Mouse (Mus musculus) forebrain, embryonic 14.5 days (tissue): Measurements from ENCODE around the gene E2f1. TPM values are rescaled to one million over a fixed set of nuclear protein-coding genes. Genes with fewer than 3 reads are reported as not detected.

ENCODE experiments used
- ATAC-seq: fragments of 200-750 bp; cut with Nextera tagmentation; 2 replicates; pipeline ENCODE4 v1.8.0; 2017; ENCODE audit warnings: mild to moderate bottlenecking, moderate library complexity
- DNase-seq: peaks from one replicate; pipeline ENCODE4 v3.0.0-alpha.2; 2015; ENCODE audit warnings: low spot score
- H3K27ac ChIP-seq: fragments of 300-500 bp; sonication (generic); 2 replicates; pipeline ENCODE4 v1.5.1; 2014; ENCODE audit warnings: low read depth, mild to moderate bottlenecking, control low read depth, low read length, moderate library complexity
- H3K27me3 ChIP-seq: fragments of 300-500 bp; sonication (generic); replicated peaks from 2 replicates; pipeline ENCODE4 v1.6.1; 2014; ENCODE audit warnings: low read length, control low read depth, mixed read lengths; ENCODE audit not compliant: control insufficient read depth, insufficient read depth
- H3K36me3 ChIP-seq: fragments of 300-500 bp; sonication (generic); 2 replicates; pipeline ENCODE4 v1.6.1; 2014; ENCODE audit warnings: low read length, control low read depth; ENCODE audit not compliant: control insufficient read depth, insufficient read depth
- H3K4me1 ChIP-seq: fragments of 300-500 bp; sonication (generic); 2 replicates; pipeline ENCODE4 v1.6.1; 2014; ENCODE audit warnings: antibody characterized with exemption, low read length, control low read depth; ENCODE audit not compliant: control insufficient read depth, insufficient read depth
- H3K4me2 ChIP-seq: fragments of 300-500 bp; sonication (generic); 2 replicates; pipeline ENCODE4 v1.6.1; 2014; ENCODE audit warnings: mild to moderate bottlenecking, control low read depth, low read length
- H3K4me3 ChIP-seq: fragments of 300-500 bp; sonication (generic); 2 replicates; pipeline ENCODE4 v1.5.1; 2014; ENCODE audit warnings: low read depth, low read length, control low read depth
- H3K9ac ChIP-seq: fragments of 300-500 bp; sonication (generic); 2 replicates; pipeline ENCODE4 v1.6.1; 2014; ENCODE audit warnings: mild to moderate bottlenecking, low read length, control low read depth, moderate library complexity
- H3K9me3 ChIP-seq: fragments of 300-500 bp; sonication (generic); replicated peaks from 2 replicates; pipeline ENCODE4 v1.6.1; 2016; ENCODE audit warnings: low read length, control low read depth, mixed read lengths; ENCODE audit not compliant: control insufficient read depth
- WGBS: fragments of 180-500 bp; shearing (Covaris S2); extraction: QIAGEN DNeasy Blood & Tissue Kit; methylation state at CpG from one replicate; pipeline ENCODE4 v1.1.7; 2014; 5-methylcytosine and 5-hydroxymethylcytosine counted together
- polyA plus RNA-seq: library from polyadenylated mRNA; unstranded; fragments of >200 nt; fragmentation: Nextera tagmentation; extraction: Ambion mirVana; gene quantifications from 2 replicates; pipeline ENCODE4 v1.2.1, GENCODE M21; 2014

Gene E2f1
- polyA plus RNA-seq, 1 experiment from 2014 or later: 5.0 TPM

- no peak overlapping the region for H3K9ac ChIP-seq
- WGBS: 74% methylated on average over 5 of the region's 5 CpGs
- no peak for ATAC-seq
Measured at GRCm38 (mm10) chr2:154586405-154586804, 16.7 kb upstream of the E2f1 start.

GRCm38 (mm10) chr2:154584931-154585601, 15.4 kb upstream of the E2f1 start:
- Histone ChIP-seq H3K4me2 (no peak overlapping the region), H3K27ac (peak overlapping the region; percentile 81; the same call in 1 of the 2 replicates), H3K9ac (no peak overlapping the region), H3K4me3 (no peak overlapping the region), H3K9me3 (no peaks in the 10 kb centered on the region), H3K27me3 (no peaks in the 10 kb centered on the region), H3K36me3 (no peaks in the 10 kb centered on the region), H3K4me1 (peaks cover 22% of the 10 kb centered on the region)
- ATAC-seq (no peak), DNase-seq (no peak)
- WGBS: 48% methylated on average over 17 of the region's 17 CpGs

More at GRCm38 (mm10) chr2:154586405-154586804, 16.7 kb upstream of the E2f1 start:
- peaks cover 22% of the 10 kb centered on the region for H3K4me1 ChIP-seq
- no peaks in the 10 kb centered on the region for H3K36me3 ChIP-seq
- peak; percentile 54 for DNase-seq
- H3K4me2 ChIP-seq: no peak overlapping the region
- no peak overlapping the region for H3K27ac ChIP-seq
- H3K27me3 ChIP-seq: no peaks in the 10 kb centered on the region
- H3K9me3 ChIP-seq: no peaks in the 10 kb centered on the region
- H3K4me3 ChIP-seq: no peak overlapping the region

GRCm38 (mm10) chr2:154583906-154584872, 14.5 kb upstream of the E2f1 start:
- DNase-seq (peak; percentile 93), ATAC-seq (peak; percentile 97)
- Histone ChIP-seq H3K4me2 (no peak overlapping the region), H3K27ac (peak overlapping the region; percentile 81), H3K36me3 (no peaks in the 10 kb centered on the region), H3K9ac (no peak overlapping the region), H3K27me3 (no peaks in the 10 kb centered on the region), H3K9me3 (no peaks in the 10 kb centered on the region), H3K4me3 (no peak overlapping the region), H3K4me1 (peaks cover 22% of the 10 kb centered on the region)
- WGBS: 53% methylated on average over 15 of the region's 15 CpGs

GRCm38 (mm10) chr2:154581421-154581820, 11.7 kb upstream of the E2f1 start:
- no peak overlapping the region for H3K27ac ChIP-seq
- no peaks in the 10 kb centered on the region for H3K27me3 ChIP-seq
- H3K4me3 ChIP-seq: no peak overlapping the region
- H3K4me1 ChIP-seq: peaks cover 27% of the 10 kb centered on the region
- H3K36me3 ChIP-seq: no peaks in the 10 kb centered on the region
- no peak overlapping the region for H3K9ac ChIP-seq
- no peak overlapping the region for H3K4me2 ChIP-seq
- ATAC-seq (no peak), DNase-seq (no peak)
- 94% methylated on average over 1 of the region's 1 CpGs for WGBS
- H3K9me3 ChIP-seq: no peaks in the 10 kb centered on the region

- Histone ChIP-seq H3K4me2 (no peak overlapping the region), H3K27me3 (no peaks in the 10 kb centered on the region), H3K36me3 (no peaks in the 10 kb centered on the region), H3K9me3 (no peaks in the 10 kb centered on the region), H3K4me3 (no peak overlapping the region), H3K9ac (no peak overlapping the region), H3K4me1 (peaks cover 24% of the 10 kb centered on the region), H3K27ac (no peak overlapping the region)
- no peak for ATAC-seq
- DNase-seq: no peak
- 83% methylated on average over 8 of the region's 8 CpGs for WGBS
Measured at GRCm38 (mm10) chr2:154580586-154580985, 10.9 kb upstream of the E2f1 start.

DNA sequence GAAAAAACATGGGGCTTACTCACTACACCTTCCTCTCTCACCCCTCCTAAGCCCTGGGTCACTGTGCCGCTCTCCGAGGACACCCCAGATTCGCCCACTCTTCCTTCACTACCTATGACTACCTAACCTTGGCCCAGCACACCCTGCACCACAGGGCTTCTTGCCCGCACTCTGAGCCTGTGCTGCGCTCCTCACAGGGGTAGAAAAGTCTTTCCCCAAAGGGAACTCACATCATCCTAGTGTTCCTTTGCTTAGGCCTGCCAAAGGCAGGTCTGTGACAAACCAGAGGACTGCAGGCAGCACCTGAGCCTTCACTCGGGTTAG, 8.0 kb upstream of the E2f1 start:
- no peaks in the 10 kb centered on the region for H3K27me3 ChIP-seq
- no peak overlapping the region for H3K9ac ChIP-seq
- 0 out of 2 replicates have a peak, but pooled peaks cover 5% of the 10 kb centered on the region for H3K4me1 ChIP-seq
- no peaks in the 10 kb centered on the region for H3K36me3 ChIP-seq
- H3K4me3 ChIP-seq: no peak overlapping the region
- no peak overlapping the region for H3K4me2 ChIP-seq
- no peaks in the 10 kb centered on the region for H3K9me3 ChIP-seq
- DNase-seq: no peak
- no peak for ATAC-seq
- peak overlapping the region; percentile 35; the same call in 1 of the 2 replicates for H3K27ac ChIP-seq
- WGBS: 72% methylated on average over 6 of the region's 6 CpGs

DNA sequence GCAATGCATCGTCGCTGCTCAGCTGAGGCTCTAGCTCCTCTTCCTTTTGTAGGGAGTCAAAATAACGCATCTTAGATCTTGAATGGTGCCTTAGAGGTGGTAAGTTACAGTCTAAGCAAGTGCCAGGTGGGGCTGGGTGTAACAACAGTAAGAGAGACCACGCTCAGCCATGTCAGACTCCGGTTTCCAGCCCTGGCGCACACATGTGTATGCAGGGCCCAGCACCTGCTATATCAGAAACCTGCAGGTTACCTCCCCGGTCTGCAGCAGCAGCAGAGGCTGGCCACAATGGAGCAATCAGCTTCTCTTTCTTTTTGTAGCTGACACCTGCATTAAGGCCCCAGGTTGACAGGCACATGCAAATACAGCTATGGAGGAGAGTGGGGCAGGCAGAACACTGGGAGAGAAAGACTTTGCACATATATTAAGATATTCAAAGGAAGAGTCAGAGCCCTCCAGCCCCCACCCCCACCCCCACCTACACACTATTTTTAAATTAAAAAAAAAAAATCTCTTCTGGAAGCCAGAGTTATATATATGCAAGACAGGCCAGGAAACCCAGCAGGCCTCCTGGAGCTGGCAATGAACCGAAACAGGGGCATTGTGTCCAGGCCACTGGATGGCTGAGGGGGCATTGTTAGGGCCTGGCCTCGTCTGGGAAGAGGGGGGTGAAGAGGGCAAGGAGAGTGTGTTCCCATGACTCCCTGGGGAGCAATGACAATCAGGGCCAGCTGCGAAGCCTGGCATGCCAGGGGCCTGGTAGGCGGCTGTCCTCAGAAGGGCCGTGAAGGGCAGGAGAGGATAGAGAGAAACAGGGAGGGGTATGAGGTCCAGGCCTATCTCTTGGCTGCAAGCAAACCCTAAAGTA, 7.4 kb upstream of the E2f1 start:
- 0 out of 2 replicates have a peak, but pooled peaks cover 5% of the 10 kb centered on the region for H3K4me1 ChIP-seq
- H3K9ac ChIP-seq: no peak overlapping the region
- 24% methylated on average over 12 of the region's 12 CpGs for WGBS
- no peaks in the 10 kb centered on the region for H3K27me3 ChIP-seq
- H3K36me3 ChIP-seq: no peaks in the 10 kb centered on the region
- no peak overlapping the region for H3K4me2 ChIP-seq
- ATAC-seq (peak; percentile 50; the same call in 1 of the 2 replicates), DNase-seq (no peak)
- peak overlapping the region; percentile 35; the same call in 1 of the 2 replicates for H3K27ac ChIP-seq
- H3K4me3 ChIP-seq: no peak overlapping the region
- no peaks in the 10 kb centered on the region for H3K9me3 ChIP-seq

DNA sequence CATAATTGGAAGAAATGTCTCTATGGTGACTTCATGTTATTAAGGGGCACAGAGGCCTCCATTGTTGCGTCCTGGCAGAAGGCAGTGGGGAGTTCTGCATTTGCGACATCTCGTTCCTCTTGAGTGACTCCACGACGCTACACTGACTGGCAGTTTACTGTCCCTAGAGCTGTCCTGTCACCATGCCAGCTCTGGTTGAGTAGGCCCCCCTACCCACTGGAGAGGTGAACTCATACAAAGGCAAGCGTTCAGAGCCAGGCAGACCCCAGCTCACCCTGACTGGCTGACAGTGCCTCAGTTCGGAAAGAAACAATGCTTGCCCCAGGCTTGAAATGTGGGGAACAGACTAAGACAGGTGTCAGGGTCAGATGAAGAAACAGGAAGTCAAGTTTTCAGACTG, 4.6 kb upstream of the E2f1 start:
- Histone ChIP-seq H3K27me3 (no peaks in the 10 kb centered on the region), H3K36me3 (no peaks in the 10 kb centered on the region), H3K4me2 (no peak overlapping the region), H3K27ac (0 out of 2 replicates have a peak overlapping the region, but pooled peaks have one; percentile 30), H3K9me3 (no peaks in the 10 kb centered on the region), H3K4me3 (no peak overlapping the region), H3K4me1 (peaks cover 5% of the 10 kb centered on the region; the same call in 1 of the 2 replicates), H3K9ac (no peak overlapping the region)
- ATAC-seq (no peak), DNase-seq (no peak)
- 24% methylated on average over 7 of the region's 7 CpGs for WGBS
